Mouse (Mus musculus) midbrain, embryonic 14.5 days (tissue): ENCODE data around the gene Dtx1. TPM values are rescaled to one million over a fixed set of nuclear protein-coding genes. Genes with fewer than 3 reads are reported as not detected.
A peak's percentile ranks its signal among the peaks of the same experiment; 100 is the strongest.

Source experiments
- ATAC-seq: fragments of 200-750 bp; cut with Nextera tagmentation; 2 replicates; pipeline ENCODE4 v1.8.0; 2017; ENCODE audit warnings: moderate number of reproducible peaks, moderate library complexity; ENCODE audit not compliant: low FRiP score, low TSS enrichment
- DNase-seq: peaks from one replicate; pipeline ENCODE4 v3.0.0-alpha.2; 2015
- H3K27ac ChIP-seq: fragments of 300-500 bp; sonication (generic); replicated peaks from 2 replicates; pipeline ENCODE4 v1.5.1; 2014; ENCODE audit warnings: mild to moderate bottlenecking, low read depth, low read length, moderate library complexity
- H3K27me3 ChIP-seq: fragments of 300-500 bp; sonication (generic); 2 replicates; pipeline ENCODE4 v1.6.1; 2014; ENCODE audit warnings: low read length, control low read depth, mixed read lengths; ENCODE audit not compliant: control insufficient read depth, insufficient read depth
- H3K36me3 ChIP-seq: fragments of 300-500 bp; sonication (generic); 2 replicates; pipeline ENCODE4 v1.6.1; 2014; ENCODE audit warnings: low read length, control low read depth; ENCODE audit not compliant: control insufficient read depth, insufficient read depth
- H3K4me1 ChIP-seq: fragments of 300-500 bp; sonication (generic); 2 replicates; pipeline ENCODE4 v1.6.1; 2014; ENCODE audit warnings: mild to moderate bottlenecking, antibody characterized with exemption, low read length, control low read depth; ENCODE audit not compliant: control insufficient read depth, insufficient read depth
- H3K4me2 ChIP-seq: fragments of 300-500 bp; sonication (generic); 2 replicates; pipeline ENCODE4 v1.6.1; 2014; ENCODE audit warnings: mild to moderate bottlenecking, low read length, moderate library complexity
- H3K4me3 ChIP-seq: fragments of 300-500 bp; sonication (generic); replicated peaks from 2 replicates; pipeline ENCODE4 v1.5.1; 2014; ENCODE audit warnings: low read depth, low read length
- H3K9ac ChIP-seq: fragments of 300-500 bp; sonication (generic); replicated peaks from 2 replicates; pipeline ENCODE4 v1.6.1; 2014; ENCODE audit warnings: mild to moderate bottlenecking, low read length, moderate library complexity
- H3K9me3 ChIP-seq: fragments of 300-500 bp; sonication (generic); 2 replicates; pipeline ENCODE4 v1.6.1; 2016; ENCODE audit warnings: low read length, control low read depth, mixed read lengths; ENCODE audit not compliant: control insufficient read depth
- WGBS: fragments of 180-500 bp; shearing (Covaris S2); extraction: QIAGEN DNeasy Blood & Tissue Kit; methylation state at CpG from one replicate; pipeline ENCODE4 v1.1.7; 2014; 5-methylcytosine and 5-hydroxymethylcytosine counted together
- polyA plus RNA-seq: library from polyadenylated mRNA; unstranded; fragments of >200 nt; fragmentation: Nextera tagmentation; extraction: Ambion mirVana; gene quantifications from 2 replicates; pipeline ENCODE4 v1.2.1, GENCODE M21; 2014

Gene Dtx1
- polyA plus RNA-seq, 1 experiment from 2014 or later: 50.0 TPM

GRCm38 (mm10) chr5:120700996-120701790, 10.5 kb downstream of the Dtx1 start:
- Histone ChIP-seq H3K4me1 (peaks cover 22% of the 10 kb centered on the region), H3K27ac (no peak overlapping the region), H3K4me2 (no peak overlapping the region), H3K9me3 (no peaks in the 10 kb centered on the region), H3K36me3 (no peaks in the 10 kb centered on the region), H3K27me3 (peaks cover under 1% of the 10 kb centered on the region; the same call in 1 of the 2 replicates), H3K4me3 (no peak overlapping the region), H3K9ac (no peak overlapping the region)
- DNase-seq: no peak
- ATAC-seq: no peak
- 55% methylated on average over 11 of the region's 11 CpGs for WGBS

DNA sequence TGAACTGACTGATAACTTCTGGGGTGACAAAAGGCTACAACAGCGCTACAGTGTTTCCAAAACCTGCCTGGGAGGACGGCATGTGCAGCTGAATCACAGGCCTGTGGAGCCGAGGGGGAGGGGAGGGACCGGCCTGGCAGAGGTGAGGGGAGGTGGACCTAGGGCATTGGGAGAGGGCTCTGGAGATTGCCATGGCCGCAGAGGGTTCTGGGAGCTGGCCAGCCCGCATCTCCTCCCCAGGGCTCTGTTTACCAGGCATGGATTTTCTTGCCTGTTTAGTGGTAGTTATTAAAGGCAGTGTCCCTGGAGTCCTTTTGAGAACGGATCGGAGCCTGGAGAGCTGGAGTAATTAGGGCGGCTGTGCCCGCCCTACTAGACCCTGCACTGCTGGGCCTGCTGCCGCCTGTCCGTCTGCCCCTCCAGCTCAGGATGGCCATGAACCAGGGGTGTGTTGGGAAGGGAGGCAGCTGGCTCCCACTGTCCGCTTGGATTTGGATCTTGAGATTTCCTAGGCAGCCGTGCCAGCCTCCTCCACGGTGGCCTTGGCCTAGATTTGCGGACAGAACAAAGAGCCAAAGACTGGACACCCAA, 12.8 kb downstream of the Dtx1 start:
- 0 out of 2 replicates have a peak, but pooled peaks have one; percentile 16 for ATAC-seq
- Histone ChIP-seq H3K36me3 (peaks cover 9% of the 10 kb centered on the region), H3K4me2 (no peak overlapping the region), H3K27ac (peak overlapping the region; percentile 49), H3K4me1 (peaks cover 12% of the 10 kb centered on the region), H3K9ac (0 out of 2 replicates have a peak overlapping the region, but pooled peaks have one; percentile 9), H3K9me3 (no peaks in the 10 kb centered on the region), H3K4me3 (no peak overlapping the region), H3K27me3 (peaks cover 24% of the 10 kb centered on the region)
- 30% methylated on average over 16 of the region's 16 CpGs for WGBS
- peak; percentile 48 for DNase-seq

DNA sequence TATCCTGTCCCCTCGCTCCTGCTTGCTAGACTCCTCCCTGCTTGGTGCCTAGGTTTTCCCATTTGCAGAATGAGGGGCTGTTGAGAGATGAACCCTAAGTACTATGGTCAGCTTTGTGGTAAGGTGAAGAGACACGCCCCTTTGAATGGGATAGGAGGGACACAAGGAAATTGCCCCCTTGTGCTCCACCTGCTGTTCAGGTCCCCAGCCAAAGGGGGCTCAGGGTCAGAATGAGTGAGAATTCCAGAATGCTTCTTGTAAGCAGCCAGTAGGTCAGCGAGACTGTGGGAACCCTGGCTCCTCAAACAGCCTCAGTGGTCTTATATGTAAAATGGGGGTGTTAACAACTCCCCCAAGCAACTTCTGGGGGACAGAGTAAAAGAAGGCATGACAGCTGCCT, 13.5 kb downstream of the Dtx1 start:
- Histone ChIP-seq H3K27me3 (peaks cover 24% of the 10 kb centered on the region), H3K9me3 (no peaks in the 10 kb centered on the region), H3K4me1 (peaks cover 12% of the 10 kb centered on the region), H3K4me2 (no peak overlapping the region), H3K9ac (no peak overlapping the region), H3K36me3 (peaks cover 16% of the 10 kb centered on the region), H3K4me3 (no peak overlapping the region), H3K27ac (no peak overlapping the region)
- ATAC-seq (no peak), DNase-seq (no peak)
- WGBS: 68% methylated on average over 3 of the region's 3 CpGs

DNA sequence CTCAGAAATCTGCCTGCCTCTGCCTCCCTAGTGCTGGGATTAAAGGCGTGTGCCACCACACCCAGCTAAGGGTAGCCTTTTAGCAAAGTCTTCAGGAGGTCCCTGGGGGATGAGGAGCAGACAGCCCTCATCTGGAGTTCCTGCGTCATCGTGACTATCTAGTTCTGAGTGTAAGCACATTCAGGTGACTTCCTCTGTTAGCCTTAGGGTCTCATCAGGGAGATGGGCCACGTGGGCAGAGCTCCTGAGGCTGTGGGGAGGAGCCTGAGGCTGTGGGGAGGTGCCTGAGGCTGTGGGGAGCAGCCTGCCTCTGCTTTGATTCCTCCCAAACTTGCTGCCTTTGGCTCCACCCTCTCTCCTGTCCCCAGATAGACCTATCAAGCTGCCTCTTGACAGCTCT, 14.9 kb downstream of the Dtx1 start:
- 60% methylated on average over 4 of the region's 4 CpGs for WGBS
- no peak for ATAC-seq

GRCm38 (mm10) chr5:120696057-120696743, 15.5 kb downstream of the Dtx1 start:
- Histone ChIP-seq H3K27ac (no peak overlapping the region), H3K9me3 (no peaks in the 10 kb centered on the region), H3K4me3 (no peak overlapping the region), H3K9ac (no peak overlapping the region), H3K27me3 (peaks cover 24% of the 10 kb centered on the region), H3K36me3 (peaks cover 32% of the 10 kb centered on the region), H3K4me2 (no peak overlapping the region), H3K4me1 (peaks cover 12% of the 10 kb centered on the region)
- DNase-seq (peak; percentile 55), ATAC-seq (no peak)
- WGBS: 79% methylated on average over 16 of the region's 16 CpGs

More for the DNA sequence above, 14.9 kb downstream of the Dtx1 start:
- no peaks in the 10 kb centered on the region for H3K9me3 ChIP-seq
- H3K36me3 ChIP-seq: peaks cover 26% of the 10 kb centered on the region
- H3K4me1 ChIP-seq: peaks cover 12% of the 10 kb centered on the region
- no peak overlapping the region for H3K9ac ChIP-seq
- no peak overlapping the region for H3K27ac ChIP-seq
- H3K4me2 ChIP-seq: no peak overlapping the region
- no peak for DNase-seq
- H3K27me3 ChIP-seq: peaks cover 24% of the 10 kb centered on the region
- no peak overlapping the region for H3K4me3 ChIP-seq

- DNase-seq (no peak), ATAC-seq (no peak)
- Histone ChIP-seq H3K4me1 (peaks cover 12% of the 10 kb centered on the region), H3K4me3 (no peak overlapping the region), H3K27ac (no peak overlapping the region), H3K4me2 (no peak overlapping the region), H3K27me3 (peaks cover 24% of the 10 kb centered on the region), H3K9ac (no peak overlapping the region), H3K9me3 (no peaks in the 10 kb centered on the region), H3K36me3 (peaks cover 36% of the 10 kb centered on the region)
- WGBS: 5% methylated on average over 41 of the region's 41 CpGs
Measured at GRCm38 (mm10) chr5:120694695-120695074, 17.0 kb downstream of the Dtx1 start.

DNA sequence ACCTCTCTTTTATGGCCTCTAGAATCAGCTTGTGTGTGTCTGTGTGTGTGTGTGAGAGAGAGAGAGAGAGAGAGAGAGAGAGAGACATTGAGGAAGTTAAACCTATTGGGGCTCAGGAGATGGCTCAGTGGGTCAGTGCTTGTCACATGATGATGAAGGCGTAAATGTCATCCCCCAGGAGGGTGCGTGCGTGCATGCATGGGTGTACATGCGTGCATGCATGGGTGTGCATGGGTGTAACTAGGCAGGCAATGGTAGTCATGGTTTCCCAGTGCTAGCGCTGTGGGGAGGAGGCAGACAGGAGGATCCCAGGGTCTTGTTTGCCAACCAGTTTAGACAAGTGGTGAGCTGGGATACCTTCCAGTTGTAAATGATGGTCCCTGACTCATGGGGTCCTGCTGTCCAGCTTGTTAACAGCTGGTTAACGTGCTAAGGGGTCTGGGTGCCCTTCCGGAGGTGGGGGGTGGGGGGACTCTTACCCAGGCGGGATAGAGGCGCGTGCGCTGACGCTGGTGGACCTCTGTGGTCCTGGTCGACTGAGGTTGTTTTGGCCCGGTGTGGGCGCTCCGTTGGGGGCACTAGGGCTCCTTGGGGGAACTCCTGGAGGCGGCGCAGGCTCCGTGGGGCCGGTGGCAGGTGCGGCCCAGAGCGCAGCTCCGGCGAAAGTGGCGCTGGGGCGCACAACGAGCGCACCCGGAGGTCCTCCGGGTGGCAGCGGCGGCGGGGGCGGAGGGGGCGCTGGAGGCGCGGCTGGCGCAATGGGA, 17.6 kb downstream of the Dtx1 start:
- no peak for DNase-seq
- H3K9me3 ChIP-seq: no peaks in the 10 kb centered on the region
- no peak for ATAC-seq
- H3K4me3 ChIP-seq: no peak overlapping the region
- peaks cover 24% of the 10 kb centered on the region for H3K27me3 ChIP-seq
- H3K4me2 ChIP-seq: no peak overlapping the region
- WGBS: 12% methylated on average over 38 of the region's 38 CpGs
- H3K36me3 ChIP-seq: peaks cover 36% of the 10 kb centered on the region
- no peak overlapping the region for H3K9ac ChIP-seq
- H3K4me1 ChIP-seq: peaks cover 6% of the 10 kb centered on the region
- H3K27ac ChIP-seq: no peak overlapping the region

- no peak for ATAC-seq
- Histone ChIP-seq H3K9ac (no peak overlapping the region), H3K36me3 (peaks cover 36% of the 10 kb centered on the region), H3K27me3 (peaks cover 24% of the 10 kb centered on the region), H3K27ac (no peak overlapping the region), H3K4me3 (no peak overlapping the region), H3K4me2 (no peak overlapping the region), H3K9me3 (no peaks in the 10 kb centered on the region), H3K4me1 (no peaks in the 10 kb centered on the region)
- DNase-seq: no peak
- 76% methylated on average over 19 of the region's 19 CpGs for WGBS
Measured at GRCm38 (mm10) chr5:120692034-120692433, 19.7 kb downstream of the Dtx1 start.
